In the genomic region with DNA sequence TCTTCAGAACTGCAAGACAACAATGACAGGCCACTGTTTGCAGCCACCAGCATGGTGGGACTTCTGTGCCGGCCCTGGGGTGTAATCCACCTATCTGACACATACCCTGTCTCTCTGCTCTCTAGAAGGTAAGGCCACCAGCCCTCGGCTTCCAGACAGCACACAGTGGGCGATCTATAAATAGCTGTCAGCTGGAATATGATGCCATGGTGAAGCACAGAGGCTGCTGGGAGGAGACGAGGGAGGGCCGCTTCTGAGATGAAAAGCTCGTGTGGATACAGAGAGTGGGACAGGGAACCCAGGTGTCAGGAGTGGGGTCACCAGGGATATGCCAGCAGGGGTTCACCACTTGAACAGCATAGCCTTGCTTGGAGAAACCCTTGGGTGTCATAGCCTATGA, we compare ENCODE assay signal across 12 mouse cellular contexts.
DNase-seq lines count a peak whose midpoint lies in the region; ATAC-seq lines count a peak whose summit lies in the region.
"Had no signal": no experiment of that assay in that cellular context is flagged by ENCODE, and none has a peak within 500 bp of the region (broad histone marks: within the 10 kb centered on the region; RNA-seq: fewer than 3 reads in every experiment).

No protein-coding gene starts in this region.

- H3K4me3 ChIP-seq in forebrain, embryonic 15.5 days = no peak overlapping the region
- no peak overlapping the region for H3K4me3 ChIP-seq in heart, embryonic 13.5 days
- H3K4me3 ChIP-seq in midbrain, embryonic 15.5 days = no peak overlapping the region
- no peak overlapping the region for H3K4me3 ChIP-seq in limb, embryonic 10.5 days
- H3K4me3 ChIP-seq: midbrain, embryonic 12.5 days had no signal

- no peak overlapping the region for H3K9ac ChIP-seq in forebrain, embryonic 15.5 days (replicated peaks)
- peak overlapping the region; percentile 52; the same call in 1 of the 2 replicates for H3K9ac ChIP-seq in heart, embryonic 13.5 days
- H3K9ac ChIP-seq in midbrain, embryonic 15.5 days = no peak overlapping the region
- H3K9ac ChIP-seq: midbrain, embryonic 12.5 days had no signal

- DNase-seq in layer of hippocampus, adult 11-12 months (ENCODE audit: low spot score) = peak; percentile 52
- DNase-seq in layer of hippocampus, postnatal 10 days (ENCODE audit: low spot score in 2 of 2) = no peak
- no peak for DNase-seq in adrenal gland, postnatal 36 days
- no peak for DNase-seq in limb, embryonic 10.5 days (ENCODE audit: low spot score)
- DNase-seq in embryo, embryonic 11 days = no peak
- DNase-seq: kidney, adult 2 months; thymus, postnatal 36 days had no signal

- WGBS in forebrain, embryonic 15.5 days = 63% methylated on average over 6 of the region's 6 CpGs
- 31% methylated on average over 6 of the region's 6 CpGs for WGBS in heart, embryonic 13.5 days
- 67% methylated on average over 6 of the region's 6 CpGs for WGBS in midbrain, embryonic 15.5 days
- 78% methylated on average over 6 of the region's 6 CpGs for WGBS in limb, embryonic 10.5 days

- ATAC-seq in forebrain, embryonic 15.5 days (replicated peaks) = no peak
- ATAC-seq in heart, embryonic 13.5 days (ENCODE audit: extremely low read depth, insufficient number of reproducible peaks, low FRiP score, low TSS enrichment) = no peak
- no peak for ATAC-seq in midbrain, embryonic 15.5 days (replicated peaks)
- ATAC-seq: CD4-positive, CD25-positive, alpha-beta regulatory T cell, adult 4 months had no signal

- peak overlapping the region; percentile 97 for H3K27ac ChIP-seq in forebrain, embryonic 15.5 days (replicated peaks)
- peak overlapping the region; percentile 75 for H3K27ac ChIP-seq in heart, embryonic 13.5 days (replicated peaks)
- peak overlapping the region; percentile 93 for H3K27ac ChIP-seq in midbrain, embryonic 15.5 days
- no peak overlapping the region for H3K27ac ChIP-seq in limb, embryonic 10.5 days

- no peaks in the 10 kb centered on the region for H3K27me3 ChIP-seq in forebrain, embryonic 15.5 days
- H3K27me3 ChIP-seq in heart, embryonic 13.5 days (replicated peaks) = no peaks in the 10 kb centered on the region
- H3K27me3 ChIP-seq in midbrain, embryonic 15.5 days (replicated peaks) = no peaks in the 10 kb centered on the region
- no peaks in the 10 kb centered on the region for H3K27me3 ChIP-seq in limb, embryonic 10.5 days (ENCODE audit: low read depth, poor library complexity, severe bottlenecking)
- H3K27me3 ChIP-seq: midbrain, embryonic 12.5 days had no signal

- H3K4me1 ChIP-seq in forebrain, embryonic 15.5 days = peaks cover 53% of the 10 kb centered on the region
- peaks cover 20% of the 10 kb centered on the region for H3K4me1 ChIP-seq in heart, embryonic 13.5 days
- H3K4me1 ChIP-seq in midbrain, embryonic 15.5 days = peaks cover 43% of the 10 kb centered on the region
- peaks cover 41% of the 10 kb centered on the region for H3K4me1 ChIP-seq in limb, embryonic 10.5 days

- H3K9me3 ChIP-seq in forebrain, embryonic 15.5 days = no peaks in the 10 kb centered on the region
- peaks cover 6% of the 10 kb centered on the region; the same call in 1 of the 2 replicates for H3K9me3 ChIP-seq in heart, embryonic 13.5 days
- no peaks in the 10 kb centered on the region for H3K9me3 ChIP-seq in midbrain, embryonic 15.5 days
- H3K9me3 ChIP-seq in limb, embryonic 10.5 days (replicated peaks) = no peaks in the 10 kb centered on the region
- H3K9me3 ChIP-seq: midbrain, embryonic 12.5 days had no signal

- H3K36me3 ChIP-seq in forebrain, embryonic 15.5 days = no peaks in the 10 kb centered on the region
- no peaks in the 10 kb centered on the region for H3K36me3 ChIP-seq in heart, embryonic 13.5 days
- H3K36me3 ChIP-seq in midbrain, embryonic 15.5 days (replicated peaks) = no peaks in the 10 kb centered on the region
- no peaks in the 10 kb centered on the region for H3K36me3 ChIP-seq in limb, embryonic 10.5 days
- H3K36me3 ChIP-seq: midbrain, embryonic 12.5 days had no signal

- no peak overlapping the region for H3K4me2 ChIP-seq in forebrain, embryonic 15.5 days (replicated peaks)
- H3K4me2 ChIP-seq in heart, embryonic 13.5 days = peak overlapping the region; percentile 25; the same call in 1 of the 2 replicates
- no peak overlapping the region for H3K4me2 ChIP-seq in midbrain, embryonic 15.5 days
- H3K4me2 ChIP-seq: midbrain, embryonic 12.5 days had no signal
